12 mouse cellular contexts compared by ENCODE assay signal in genomic region chr11:35589892-35590291, GRCm38 (mm10).
"Had no signal": no experiment of that assay in that cellular context is flagged by ENCODE, and none has a peak within 500 bp of the region (broad histone marks: within the 10 kb centered on the region; RNA-seq: fewer than 3 reads in every experiment).

No protein-coding gene starts in this region.

- H3K9ac ChIP-seq: limb, embryonic 13.5 days; liver, embryonic 14.5 days; midbrain, embryonic 12.5 days; stomach, embryonic 15.5 days had no signal

- DNase-seq: kidney, postnatal 36 days; layer of hippocampus, adult 9-11 months; left cerebral cortex, postnatal 4 days; lung, adult 18-20 months; right cerebral cortex, postnatal 14 days; thymus, postnatal 36 days had no signal

- ATAC-seq: midbrain, embryonic 16.5 days had no signal

- H3K4me1 ChIP-seq: limb, embryonic 13.5 days; stomach, embryonic 15.5 days had no signal

- H3K4me3 ChIP-seq: limb, embryonic 13.5 days; midbrain, embryonic 12.5 days; stomach, embryonic 15.5 days had no signal

- H3K4me2 ChIP-seq: limb, embryonic 13.5 days; midbrain, embryonic 12.5 days; stomach, embryonic 15.5 days had no signal

- H3K36me3 ChIP-seq: midbrain, embryonic 12.5 days; stomach, embryonic 15.5 days had no signal

- H3K9me3 ChIP-seq: limb, embryonic 13.5 days; midbrain, embryonic 12.5 days; stomach, embryonic 15.5 days had no signal

- H3K27ac ChIP-seq: kidney, postnatal 0 days; limb, embryonic 13.5 days; liver, embryonic 14.5 days; midbrain, embryonic 12.5 days; stomach, embryonic 15.5 days had no signal

- H3K27me3 ChIP-seq: limb, embryonic 13.5 days; stomach, embryonic 15.5 days had no signal
